Mouse (Mus musculus): ENCODE results near the gene Epha1.

The Epha1 gene

GRCm38 (mm10) chr6:42373669-42374430 lies 782 bp upstream of the Epha1 start:
- CTCF ChIA-PET, result interaction anchor here (0.7 to 0.8 kb wide), 2 partner anchors 23 to 29 kb away, joined by 3 to 5 read pairs; no protein-coding TSS in a partner anchor

- CTCF ChIA-PET, result no interaction called here
Measured at GRCm38 (mm10) chr6:42372421-42372815, 650 bp downstream of the Epha1 start.

GRCm38 (mm10) chr6:42372001-42372400 lies 1.1 kb downstream of the Epha1 start:
- CTCF ChIA-PET, result interaction anchor here (0.9 kb wide), 1 partner anchor 145 kb away, joined by 4 read pairs; no protein-coding TSS in a partner anchor

- CTCF ChIA-PET, result interaction anchor here (0.9 kb wide), 1 partner anchor 144 kb away, joined by 4 read pairs; no protein-coding TSS in a partner anchor
Measured at GRCm38 (mm10) chr6:42370630-42371363, 2.3 kb downstream of the Epha1 start.

- CTCF ChIA-PET, result no interaction called here
Measured at GRCm38 (mm10) chr6:42369870-42370269, 3.2 kb downstream of the Epha1 start.

GRCm38 (mm10) chr6:42365215-42365614 lies 7.9 kb downstream of the Epha1 start:
- CTCF ChIA-PET, result interaction anchor here (0.8 kb wide), 1 partner anchor 78 kb away, joined by 20 read pairs; no protein-coding TSS in a partner anchor

- CTCF ChIA-PET, result interaction anchor here (0.7 to 0.8 kb wide), 2 partner anchors 40 to 78 kb away, joined by 4 to 20 read pairs; partner anchors contain the start of gene Fam131b
Measured at GRCm38 (mm10) chr6:42364607-42365006, 8.5 kb downstream of the Epha1 start.

- CTCF ChIA-PET, result interaction anchor here (0.7 kb wide), 1 partner anchor 39 kb away, joined by 4 read pairs; the partner anchor contains the start of gene Fam131b
Measured at GRCm38 (mm10) chr6:42364066-42364465, 9.0 kb downstream of the Epha1 start.

GRCm38 (mm10) chr6:42362974-42363373 lies 10.1 kb downstream of the Epha1 start:
- CTCF ChIA-PET, result no interaction called here

GRCm38 (mm10) chr6:42362497-42362896 lies 10.6 kb downstream of the Epha1 start:
- CTCF ChIA-PET, result no interaction called here

- CTCF ChIA-PET, result no interaction called here
Measured at GRCm38 (mm10) chr6:42362074-42362473, 11.0 kb downstream of the Epha1 start.

- CTCF ChIA-PET, result no interaction called here
Measured at GRCm38 (mm10) chr6:42361041-42361895, 11.8 kb downstream of the Epha1 start.

- CTCF ChIA-PET, result no interaction called here
Measured at GRCm38 (mm10) chr6:42360231-42360840, 12.7 kb downstream of the Epha1 start.

GRCm38 (mm10) chr6:42359364-42360147 lies 13.5 kb downstream of the Epha1 start:
- CTCF ChIA-PET, result no interaction called here

- CTCF ChIA-PET, result no interaction called here
Measured at GRCm38 (mm10) chr6:42358901-42359300, 14.2 kb downstream of the Epha1 start.

- CTCF ChIA-PET, result no interaction called here
Measured at GRCm38 (mm10) chr6:42357901-42358300, 15.2 kb downstream of the Epha1 start.

- CTCF ChIA-PET, result no interaction called here
Measured at GRCm38 (mm10) chr6:42356913-42357312, 16.2 kb downstream of the Epha1 start.

- CTCF ChIA-PET, result no interaction called here
Measured at GRCm38 (mm10) chr6:42355794-42356600, 17.1 kb downstream of the Epha1 start.

GRCm38 (mm10) chr6:42355366-42355765 lies 17.7 kb downstream of the Epha1 start:
- CTCF ChIA-PET, result no interaction called here
